ENCODE assay signal across 9 mouse cellular contexts in the genomic region with DNA sequence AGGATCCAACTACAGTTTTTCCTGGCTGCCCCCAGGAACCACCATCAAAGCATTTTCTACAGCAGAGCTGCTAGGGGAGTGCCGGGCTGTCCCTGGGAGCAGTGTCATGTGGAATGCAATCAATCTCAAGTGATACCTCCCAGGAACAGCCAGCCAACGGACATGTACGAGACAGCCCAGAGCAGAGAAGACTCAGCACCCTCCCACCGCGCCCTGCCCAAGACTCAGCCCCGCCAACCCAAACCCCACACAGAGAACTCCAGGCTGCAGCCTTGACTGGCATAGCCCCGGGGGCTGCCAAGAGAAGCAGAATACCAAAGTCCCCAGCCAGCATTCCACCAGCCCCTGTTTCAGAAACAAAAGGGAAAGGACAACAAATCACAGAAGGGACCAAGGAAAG. TPM values are rescaled to one million over a fixed set of nuclear protein-coding genes. Genes with fewer than 3 reads are reported as not detected.
DNase-seq lines count a peak whose midpoint lies in the region; ATAC-seq and TF ChIP-seq lines count a peak whose summit lies in the region.
"Had no signal": no experiment of that assay in that cellular context is flagged by ENCODE, and none has a peak within 500 bp of the region (broad histone marks: within the 10 kb centered on the region; RNA-seq: fewer than 3 reads in every experiment).

No protein-coding gene starts in this region.

- no peak for TF ChIP-seq EP300 in liver, postnatal 0 days (IDR thresholded peaks at IDR 0.05; ENCODE audit: low read depth)

- ATAC-seq in intestine, embryonic 15.5 days = peak; percentile 67
- no peak for ATAC-seq in liver, postnatal 0 days

- no peaks in the 10 kb centered on the region for H3K9me3 ChIP-seq in intestine, embryonic 15.5 days
- no peaks in the 10 kb centered on the region for H3K9me3 ChIP-seq in liver, postnatal 0 days (ENCODE audit: low read length)

- peaks cover 34% of the 10 kb centered on the region for H3K4me1 ChIP-seq in intestine, embryonic 15.5 days (replicated peaks)
- peaks cover 13% of the 10 kb centered on the region for H3K4me1 ChIP-seq in liver, postnatal 0 days (ENCODE audit: insufficient read depth)

- no peaks in the 10 kb centered on the region for H3K27me3 ChIP-seq in intestine, embryonic 15.5 days (replicated peaks)
- no peaks in the 10 kb centered on the region for H3K27me3 ChIP-seq in liver, postnatal 0 days (ENCODE audit: insufficient read depth, low read length)

- peak overlapping the region; percentile 70 for H3K27ac ChIP-seq in intestine, embryonic 15.5 days
- H3K27ac ChIP-seq in liver, postnatal 0 days (ENCODE audit: low read depth) = peak overlapping the region; percentile 9; the same call in 1 of the 2 replicates

- H3K36me3 ChIP-seq in intestine, embryonic 15.5 days = no peaks in the 10 kb centered on the region; the same call in 1 of the 2 replicates
- no peaks in the 10 kb centered on the region for H3K36me3 ChIP-seq in liver, postnatal 0 days (replicated peaks; ENCODE audit: insufficient read depth, low read length)

- 0 out of 2 replicates have a peak overlapping the region, but pooled peaks have one; percentile 20 for H3K9ac ChIP-seq in intestine, embryonic 15.5 days
- H3K9ac ChIP-seq in liver, postnatal 0 days (replicated peaks) = no peak overlapping the region

- H3K4me3 ChIP-seq in intestine, embryonic 15.5 days (replicated peaks) = peak overlapping the region; percentile 9; the same call in 1 of the 2 replicates
- H3K4me3 ChIP-seq in liver, postnatal 0 days (ENCODE audit: low read depth, low read length) = no peak overlapping the region

- H3K4me2 ChIP-seq in intestine, embryonic 15.5 days (replicated peaks) = peak overlapping the region; percentile 37
- peak overlapping the region; percentile 3; the same call in 1 of the 2 replicates for H3K4me2 ChIP-seq in liver, postnatal 0 days (ENCODE audit: low read depth, low read length)

- no peak for TF ChIP-seq CTCF in liver, postnatal 0 days (IDR thresholded peaks at IDR 0.05; ENCODE audit: low read depth)

- WGBS in intestine, embryonic 15.5 days = 15% methylated on average over 7 of the region's 7 CpGs
- 54% methylated on average over 7 of the region's 7 CpGs for WGBS in liver, postnatal 0 days (ENCODE audit: insufficient replicate concordance)

- DNase-seq in Muller cell, postnatal 12 days (ENCODE audit: inconsistent ontology term) = peak; percentile 74
- DNase-seq in adrenal gland, postnatal 25 days = peak; percentile 32
- DNase-seq in liver, postnatal 0 days = no peak
- DNase-seq in layer of hippocampus, postnatal 25 days (ENCODE audit: extremely low spot score in 1 of 2, low spot score in 1 of 2) = no peak
- no peak for DNase-seq in testis, postnatal 10 days (ENCODE audit: low spot score)
- no peak for DNase-seq in adipocyte (ENCODE audit: low spot score)
- no peak for DNase-seq in left cerebral cortex, adult 11 months (ENCODE audit: low spot score)

RNA-seq across cellular contexts. Expression of a gene that starts 31.0 kb away (rescaled TPM):
- total RNA-seq in adrenal gland, postnatal 25 days (2021) = 8.1 and 13.4 TPM in 2 replicates
- polyA plus RNA-seq in intestine, embryonic 15.5 days (2015; fragmentation: Nextera tagmentation; extraction: Ambion mirVana) = 18.0 and 18.5 TPM in 2 replicates
- polyA plus RNA-seq in liver, postnatal 0 days (2015; fragmentation: Nextera tagmentation; extraction: Ambion mirVana) = 5.2 and 6.2 TPM in 2 replicates
- 1 to 10 TPM; 2.0 to 3.9 TPM for total RNA-seq in layer of hippocampus, postnatal 25 days (2021)

RNA-seq across cellular contexts. Expression of a gene that starts 35.0 kb away (rescaled TPM):
- total RNA-seq in adrenal gland, postnatal 25 days (2021) = not detected in 2 replicates
- polyA plus RNA-seq in intestine, embryonic 15.5 days (2015; fragmentation: Nextera tagmentation; extraction: Ambion mirVana) = not detected in 2 replicates
- polyA plus RNA-seq in liver, postnatal 0 days (2015; fragmentation: Nextera tagmentation; extraction: Ambion mirVana) = not detected in 2 replicates
- not detected for total RNA-seq in layer of hippocampus, postnatal 25 days (2021)
- polyA plus RNA-seq: gonadal fat pad, adult 2 months had no signal

Comparison
In these comparisons a context has a peak if more than half of its experiments do, and no peak if none do; other contexts are left out.
1. DNase-seq: peak in Muller cell, postnatal 12 days (single experiment) and adrenal gland, postnatal 25 days (single experiment); none in liver, postnatal 0 days (single experiment), layer of hippocampus, postnatal 25 days (0 of 2), testis, postnatal 10 days (single experiment), adipocyte (single experiment) and left cerebral cortex, adult 11 months (single experiment).